Mouse (Mus musculus) T-cell, adult 2 months (primary cell): ENCODE results near the gene Elk4.

ENCODE experiments used
- DNase-seq: peaks from one replicate; pipeline ENCODE4 v3.0.0; 2022; ENCODE audit warnings: low spot score

Elk4 gene

GRCm38 (mm10) chr1:132007282-132007815 lies at the start of gene Elk4:
Gene Elk4, plus strand, starts transcription at chr1:132007607.
- peak; percentile 89 for DNase-seq

GRCm38 (mm10) chr1:131961004-131961403 lies 46.4 kb upstream of the Elk4 start:
- no peak for DNase-seq

GRCm38 (mm10) chr1:131962606-131963084 lies 44.8 kb upstream of the Elk4 start, which contains the start of gene Slc45a3:
Gene Slc45a3, plus strand, starts transcription at chr1:131962967.
- no peak for DNase-seq

DNA sequence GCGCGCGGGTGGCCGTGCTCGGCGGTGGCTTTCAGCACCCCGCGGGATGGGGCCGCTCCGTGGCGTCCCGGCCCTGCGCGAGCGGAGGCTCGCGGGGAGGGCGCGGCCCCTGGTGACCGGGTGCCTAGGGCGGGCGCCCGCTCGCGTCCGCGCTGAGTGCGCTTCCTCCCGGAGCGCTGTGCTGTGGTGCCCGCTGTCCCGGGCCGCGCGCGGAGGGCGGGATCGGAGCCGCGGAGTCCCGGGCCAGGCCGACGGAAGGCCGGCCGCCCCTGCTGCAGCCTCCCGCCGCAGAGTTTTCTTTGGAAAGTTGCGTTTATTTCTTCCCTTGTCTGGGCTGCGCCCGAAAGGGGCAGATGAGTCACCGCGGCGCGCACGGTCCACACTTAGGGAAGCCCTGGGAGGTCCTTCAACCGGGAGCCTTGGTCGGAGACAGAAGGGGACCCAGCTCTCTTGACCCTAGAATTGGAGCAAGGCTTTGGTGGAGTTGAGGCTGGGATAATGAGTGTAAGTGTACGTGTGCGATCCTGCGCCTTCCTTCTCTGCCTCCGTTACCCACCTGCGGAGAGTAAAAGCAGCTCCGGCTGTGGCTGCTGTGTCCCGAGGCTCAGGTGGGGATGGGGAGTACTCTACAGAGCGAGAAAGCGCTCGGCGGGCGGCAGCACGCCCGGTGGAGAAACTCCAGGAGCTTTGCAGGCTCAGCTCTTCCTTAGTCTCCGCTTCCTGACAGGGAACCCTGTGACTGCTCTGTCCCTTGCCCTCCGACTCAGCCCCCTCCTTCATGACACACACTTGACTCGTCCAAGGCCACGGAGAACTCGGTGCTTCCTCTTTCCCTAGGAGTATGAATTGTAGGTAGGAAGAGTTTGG lies 44.1 kb upstream of the Elk4 start:
- peak; percentile 2 for DNase-seq

- DNase-seq: no peak
These were observed 43.3 kb upstream of the Elk4 start for GRCm38 (mm10) chr1:131964100-131964499.

GRCm38 (mm10) chr1:131964580-131964979 lies 42.8 kb upstream of the Elk4 start:
- DNase-seq: no peak

DNA sequence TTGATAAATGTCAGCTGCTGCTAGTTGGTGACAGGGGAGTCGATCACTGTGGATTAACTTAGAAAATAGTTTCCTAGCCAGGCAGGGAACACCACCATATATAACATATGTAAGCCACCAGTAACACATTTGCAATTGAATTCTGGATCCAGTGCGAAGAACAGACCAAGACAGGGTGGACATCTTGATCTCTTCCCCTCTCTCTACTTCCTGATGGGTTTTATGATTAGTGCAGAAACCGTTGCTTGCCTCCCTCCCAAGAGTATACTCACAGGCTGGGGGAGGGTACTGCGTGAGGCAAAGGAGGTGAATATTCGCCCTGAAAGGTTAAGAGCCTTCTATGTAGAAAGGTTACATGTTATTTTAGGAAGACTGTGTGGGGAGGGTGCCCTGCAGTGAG lies 41.6 kb upstream of the Elk4 start:
- DNase-seq: no peak

DNA sequence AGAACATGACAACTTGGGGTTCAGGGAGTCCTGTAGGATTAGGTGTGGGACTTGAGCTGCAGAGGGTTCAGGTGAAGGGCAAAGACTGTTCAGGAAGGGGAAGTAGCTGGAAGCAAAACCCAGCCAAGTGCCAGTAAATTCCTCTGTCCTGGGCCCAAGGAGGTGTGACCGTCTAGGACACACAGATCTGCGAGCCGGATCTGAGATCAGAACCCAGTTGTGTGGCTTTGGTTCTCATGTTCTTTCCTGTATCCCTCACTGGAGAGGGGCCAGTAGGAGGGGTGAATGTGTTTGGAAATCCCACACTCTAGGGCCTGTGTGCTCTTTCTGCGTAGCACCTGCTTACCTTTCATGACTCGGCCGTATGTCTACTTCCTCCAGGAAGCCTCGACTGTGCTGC lies 40.1 kb upstream of the Elk4 start:
- DNase-seq: no peak

- no peak for DNase-seq
These were observed 38.9 kb upstream of the Elk4 start for GRCm38 (mm10) chr1:131968556-131968955.

DNA sequence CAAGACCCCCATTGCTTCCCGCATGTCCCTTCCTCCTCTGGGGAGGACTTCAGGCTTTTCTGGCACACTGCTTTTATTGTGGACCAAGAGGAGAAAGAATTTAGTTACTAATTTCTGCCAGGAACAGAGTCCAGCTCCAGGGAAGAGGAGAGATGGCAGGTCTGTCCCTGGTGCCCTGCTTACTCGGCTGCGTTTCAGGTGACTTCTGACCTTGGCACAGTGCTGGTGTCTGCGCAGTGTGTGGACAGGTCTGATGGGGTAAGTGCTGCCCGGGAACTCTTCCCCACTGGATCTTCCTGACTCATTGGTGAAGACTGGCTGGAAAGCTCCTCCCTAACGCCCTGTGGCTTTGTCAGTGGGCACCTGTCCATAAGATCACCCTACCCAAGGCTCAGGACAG lies 38.4 kb upstream of the Elk4 start:
- DNase-seq: no peak

DNA sequence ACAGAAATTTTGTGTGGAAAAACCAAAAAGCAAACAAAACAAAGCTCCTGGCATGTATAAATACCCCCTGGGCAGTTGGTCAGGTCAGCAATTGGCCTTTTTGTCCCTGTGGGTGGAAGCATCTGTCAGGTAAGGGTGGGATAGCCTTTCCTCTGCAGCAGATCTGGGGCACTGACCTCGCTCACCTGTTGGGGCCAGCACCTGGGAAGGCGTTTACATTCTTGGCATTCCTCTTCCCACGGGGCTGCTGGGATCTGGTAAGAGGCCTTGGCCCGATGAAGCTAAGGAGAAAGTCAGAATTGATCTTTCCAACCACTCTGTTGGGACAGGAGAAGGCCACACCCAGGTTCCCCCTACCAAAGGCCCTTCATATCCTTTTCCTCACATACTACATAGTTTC lies 37.6 kb upstream of the Elk4 start:
- DNase-seq: no peak

GRCm38 (mm10) chr1:131970322-131970660 lies 37.1 kb upstream of the Elk4 start:
- no peak for DNase-seq

DNA sequence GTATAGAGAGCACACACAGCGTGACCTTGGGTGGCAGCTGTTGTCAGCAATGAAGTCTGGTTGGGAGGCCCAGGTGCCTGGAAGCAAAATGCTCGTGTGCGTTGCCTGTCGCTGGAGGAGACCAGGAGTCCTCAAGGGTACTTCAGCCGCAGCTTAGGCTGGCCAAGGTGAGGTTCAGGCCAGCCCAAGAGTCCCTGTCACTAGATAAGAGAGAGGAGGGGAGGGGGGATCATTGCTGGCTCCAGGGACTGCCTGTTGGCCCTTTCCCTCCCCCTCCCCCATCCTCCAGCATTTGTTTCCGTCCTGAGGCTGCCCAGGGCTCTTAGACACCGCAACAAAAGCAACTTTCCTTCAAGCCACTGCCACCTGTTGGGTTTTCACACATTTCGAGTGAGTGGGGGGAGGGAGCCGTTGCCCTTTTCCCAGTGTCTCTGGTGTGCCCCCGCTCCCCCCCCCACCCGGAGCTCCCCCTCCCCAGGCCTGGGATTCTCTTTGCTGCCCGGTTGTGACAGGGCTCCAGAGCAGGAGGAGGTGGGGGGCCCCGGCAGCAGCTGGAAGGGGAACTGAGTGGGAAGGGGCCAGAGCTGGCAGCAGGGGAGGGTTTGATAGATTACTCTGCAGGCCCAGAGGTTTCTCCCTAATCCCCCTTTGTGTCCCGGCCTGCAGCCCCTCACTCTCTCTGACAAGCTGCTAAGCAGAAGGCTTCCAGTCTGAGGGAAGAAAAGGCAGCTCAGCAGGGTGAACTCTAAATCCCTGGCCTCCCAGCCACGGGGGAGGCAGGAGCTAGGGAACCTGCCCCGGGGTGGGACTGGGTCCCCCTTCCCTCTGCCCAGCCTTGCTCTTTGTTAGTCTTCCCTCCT lies 36.5 kb upstream of the Elk4 start:
- no peak for DNase-seq

DNA sequence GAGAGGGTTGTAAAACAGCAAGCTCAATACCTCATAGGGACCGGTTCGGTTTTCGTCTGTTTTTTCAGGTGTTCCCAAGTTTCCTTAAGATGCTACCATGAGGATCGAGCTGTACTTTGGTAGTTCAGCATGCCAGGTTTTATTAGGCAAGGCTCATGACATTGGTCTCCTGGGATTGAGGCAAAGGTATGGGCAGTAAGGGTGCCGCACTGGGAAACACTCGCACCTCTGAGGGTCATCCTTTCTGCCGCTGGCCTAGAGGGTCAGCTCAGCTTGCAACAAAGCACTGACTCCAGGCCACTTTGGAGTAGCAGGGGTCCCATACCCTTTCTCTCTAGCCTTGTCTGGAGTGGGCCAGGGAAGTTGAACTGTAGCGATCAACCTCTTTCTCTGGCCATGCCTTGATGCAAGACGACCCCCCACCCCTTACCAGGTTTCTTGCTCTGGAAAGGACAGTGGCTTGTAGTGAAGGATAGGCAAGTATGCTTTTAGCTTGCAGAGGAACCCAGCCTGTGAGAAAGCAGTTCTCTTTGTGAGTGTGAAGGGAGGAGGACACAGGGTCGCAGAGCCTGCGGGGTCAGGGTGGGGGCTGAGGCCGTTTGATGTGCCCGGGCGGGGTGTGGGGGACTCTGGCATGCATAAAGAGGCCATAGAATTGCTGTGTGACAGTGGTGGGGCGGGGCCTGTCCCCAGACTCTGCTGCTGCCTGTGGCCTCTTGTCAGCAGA lies 35.5 kb upstream of the Elk4 start:
- DNase-seq: no peak

GRCm38 (mm10) chr1:131972498-131973334 lies 34.7 kb upstream of the Elk4 start:
- no peak for DNase-seq

GRCm38 (mm10) chr1:131973991-131974390 lies 33.4 kb upstream of the Elk4 start:
- DNase-seq: no peak

DNA sequence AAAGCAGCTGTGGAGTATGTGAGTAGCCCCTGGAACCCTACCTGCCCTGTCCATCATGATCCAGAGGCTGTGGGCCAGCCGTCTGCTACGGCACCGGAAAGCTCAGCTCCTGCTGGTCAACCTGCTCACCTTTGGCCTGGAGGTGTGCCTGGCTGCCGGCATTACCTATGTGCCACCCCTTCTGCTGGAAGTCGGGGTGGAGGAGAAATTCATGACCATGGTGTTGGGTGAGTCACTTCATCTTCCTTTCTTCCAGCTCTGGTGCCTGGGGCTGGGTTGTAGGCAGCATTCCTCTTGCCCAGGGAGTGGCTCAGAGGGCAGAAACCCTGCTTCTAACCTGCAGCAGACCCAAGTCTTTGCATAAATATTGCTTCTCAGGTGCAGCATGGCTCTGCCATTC lies 30.5 kb upstream of the Elk4 start:
- DNase-seq: no peak

DNA sequence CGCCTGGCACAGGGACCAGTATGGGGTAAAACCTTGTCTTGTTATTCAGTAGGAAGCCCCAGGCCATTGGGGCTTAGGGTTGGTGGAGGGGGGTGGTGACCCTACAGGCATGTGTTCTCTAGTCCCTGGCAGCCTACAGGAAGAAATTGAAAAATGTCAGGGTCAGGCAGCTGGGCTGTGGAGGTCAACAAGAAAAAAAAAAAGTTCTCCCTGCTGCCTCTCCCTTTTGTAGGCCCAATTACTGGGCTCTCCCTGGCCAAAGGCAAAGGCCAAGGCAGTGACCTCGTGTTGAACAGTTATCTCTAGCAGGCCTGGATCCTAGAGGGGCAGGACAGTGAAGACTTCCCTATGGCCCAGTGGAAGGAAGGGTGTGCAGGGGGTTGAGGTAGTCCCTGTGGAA lies 26.9 kb upstream of the Elk4 start:
- no peak for DNase-seq

GRCm38 (mm10) chr1:131981378-131982013 lies 25.9 kb upstream of the Elk4 start:
- peak; percentile 44 for DNase-seq

DNA sequence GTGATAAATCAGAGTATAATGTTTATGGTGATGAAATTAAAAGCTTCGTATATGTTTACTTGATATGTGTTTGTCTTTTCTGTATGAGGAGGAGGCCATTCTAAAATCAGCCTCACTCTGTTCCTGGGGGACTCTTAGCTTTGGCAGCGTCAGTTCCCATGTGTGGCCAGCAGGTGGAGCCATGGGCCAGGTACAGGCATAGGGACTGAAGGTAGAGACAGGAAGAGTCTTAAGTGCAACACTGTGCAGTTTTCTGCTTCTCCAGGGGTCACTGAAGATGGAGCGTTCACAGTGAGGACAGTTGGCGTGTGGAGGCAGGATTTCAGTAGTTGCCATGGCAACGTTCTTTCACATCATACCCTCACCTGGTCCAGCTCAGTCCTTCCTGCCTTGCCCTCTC lies 24.5 kb upstream of the Elk4 start:
- DNase-seq: peak; percentile 76

DNA sequence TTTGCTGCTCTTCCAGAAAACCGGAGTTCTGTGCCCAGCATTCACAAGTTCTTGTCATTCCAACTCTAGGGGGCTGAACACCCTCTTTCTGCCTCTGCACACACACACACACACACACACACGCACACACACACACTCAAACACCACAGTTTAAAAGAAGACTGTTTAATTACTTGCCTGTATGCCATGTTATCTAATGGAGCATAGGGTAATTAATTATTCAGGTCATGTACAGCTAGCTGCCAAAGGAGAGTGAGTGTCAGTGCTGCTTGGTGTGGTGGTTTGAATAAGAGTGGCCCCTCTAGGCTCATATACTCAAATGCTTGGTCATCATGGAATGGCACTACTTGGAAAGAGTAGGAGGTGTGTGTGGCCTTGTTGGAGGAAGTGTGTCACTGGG lies 23.6 kb upstream of the Elk4 start:
- no peak for DNase-seq
